Mouse (Mus musculus) frontal cortex, adult (tissue): ENCODE measurements around the gene Tex2.
"Not testable (repeated sequence)": the region's sequence is repeated elsewhere in the genome, so short reads cannot be mapped to it uniquely, and the experiment has no call there.

ENCODE experiments used
- ATAC-seq: cut with Nextera tagmentation; 2 replicates; pipeline ENCODE4 v1.9.2; 2017; ENCODE audit warnings: mild to moderate bottlenecking, moderate library complexity, mixed read lengths; ENCODE audit not compliant: low TSS enrichment

The Tex2 gene

DNA sequence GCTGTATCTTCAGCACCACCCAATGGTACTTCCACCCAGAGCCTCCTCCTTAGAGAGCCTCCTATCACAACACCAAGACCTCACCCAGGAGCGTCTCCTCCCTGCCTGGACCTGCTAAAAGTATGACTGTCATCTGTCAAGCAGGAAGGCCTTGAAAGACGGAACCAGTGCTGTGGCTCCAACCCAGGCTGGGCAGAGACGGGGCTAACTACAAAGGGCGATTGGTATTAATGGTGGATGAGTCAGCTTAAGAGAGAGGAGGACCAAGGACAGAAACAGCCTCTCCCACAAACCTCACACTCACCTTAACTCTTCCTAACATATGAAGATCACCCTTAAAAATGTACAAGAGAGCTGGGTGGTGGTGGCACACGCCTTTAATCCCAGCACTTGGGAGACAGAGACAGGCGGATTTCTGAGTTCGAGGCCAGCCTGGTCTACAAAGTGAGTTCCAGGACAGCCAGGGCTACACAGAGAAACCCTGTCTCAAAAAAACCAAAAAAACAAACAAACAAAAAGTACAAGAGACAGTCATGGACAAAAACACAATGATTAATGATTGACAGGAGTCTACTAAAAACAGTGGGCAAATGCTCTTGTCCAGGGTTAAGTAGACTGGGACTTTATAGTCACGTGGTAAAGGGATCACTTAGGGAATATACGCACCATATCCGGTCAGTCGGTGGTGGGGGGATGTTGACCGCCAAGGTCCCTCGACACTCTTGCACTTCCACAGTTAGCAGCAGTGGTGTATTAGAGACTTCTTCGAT is 101.8 kb downstream of the Tex2 start:
- no peak for ATAC-seq

DNA sequence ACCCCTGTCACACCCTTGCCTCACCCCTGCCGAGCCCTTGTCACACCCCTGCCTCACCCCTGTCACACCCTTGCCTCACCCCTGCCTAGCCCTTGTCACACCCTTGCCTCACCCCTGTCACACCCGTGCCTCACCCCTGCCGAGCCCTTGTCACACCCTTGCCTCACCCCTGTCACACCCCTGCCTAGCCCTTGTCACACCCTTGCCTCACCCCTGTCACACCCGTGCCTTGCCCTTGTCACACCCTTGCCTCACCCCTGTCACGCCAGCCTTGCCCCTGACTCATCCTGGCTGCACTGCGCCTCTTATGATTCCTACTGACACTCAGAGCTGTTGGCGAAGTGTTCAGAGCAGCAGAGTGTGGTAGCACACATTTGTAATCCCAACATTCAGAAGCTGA is 105.6 kb downstream of the Tex2 start:
- no peak for ATAC-seq

DNA sequence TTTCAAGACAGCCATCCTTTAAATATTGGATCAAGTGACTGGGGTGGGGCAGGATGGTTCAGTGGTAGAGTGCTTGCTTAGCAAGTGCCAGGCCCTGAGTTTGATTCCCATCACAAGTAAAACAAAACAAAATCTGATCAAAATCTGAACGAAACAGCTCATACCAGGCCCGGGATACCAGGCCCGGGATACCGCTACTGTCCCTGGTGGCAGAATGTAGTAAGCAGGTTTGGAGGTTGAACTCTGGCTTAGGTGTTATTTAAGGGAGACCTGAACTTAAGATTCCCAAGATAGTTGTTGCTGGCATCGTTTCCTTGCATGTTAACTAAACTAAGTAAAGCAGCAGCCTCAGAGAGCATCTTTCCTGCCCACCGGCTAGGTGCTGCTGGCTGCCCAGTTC is 107.0 kb downstream of the Tex2 start:
- no peak for ATAC-seq

DNA sequence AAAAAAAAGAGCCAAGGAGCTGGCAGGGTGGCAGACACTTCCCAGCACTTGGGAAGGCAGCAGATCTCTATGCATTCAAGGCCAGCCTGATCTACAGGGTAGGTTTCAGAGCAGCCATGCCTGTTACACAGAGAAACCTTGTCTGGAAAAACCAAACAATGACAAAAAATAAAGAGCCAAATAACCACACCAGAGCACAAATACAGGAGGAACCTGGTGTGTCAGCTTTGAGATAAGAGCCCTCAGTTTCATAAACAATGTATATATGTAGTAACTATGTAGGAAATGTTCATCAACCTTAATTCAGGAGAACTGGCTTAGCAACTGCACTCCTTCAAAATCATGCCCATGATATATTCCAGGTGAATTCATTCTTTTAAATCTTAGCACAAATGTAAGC is 109.1 kb downstream of the Tex2 start:
- ATAC-seq, result no peak

DNA sequence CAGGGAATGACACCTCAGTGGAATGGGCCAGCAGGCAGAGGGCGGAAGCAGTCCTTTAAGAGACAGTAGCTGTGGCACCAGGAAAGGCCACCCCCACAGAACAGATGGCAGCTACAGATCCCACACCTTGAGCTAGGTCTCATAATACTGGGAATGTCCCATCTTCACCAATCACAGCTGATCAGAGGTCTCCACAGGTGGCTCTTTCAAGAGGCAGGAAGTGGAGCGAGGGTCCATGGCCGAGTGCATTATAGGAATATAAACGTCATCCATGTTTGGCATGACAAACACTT is 109.9 kb downstream of the Tex2 start:
- peak; percentile 62 for ATAC-seq

DNA sequence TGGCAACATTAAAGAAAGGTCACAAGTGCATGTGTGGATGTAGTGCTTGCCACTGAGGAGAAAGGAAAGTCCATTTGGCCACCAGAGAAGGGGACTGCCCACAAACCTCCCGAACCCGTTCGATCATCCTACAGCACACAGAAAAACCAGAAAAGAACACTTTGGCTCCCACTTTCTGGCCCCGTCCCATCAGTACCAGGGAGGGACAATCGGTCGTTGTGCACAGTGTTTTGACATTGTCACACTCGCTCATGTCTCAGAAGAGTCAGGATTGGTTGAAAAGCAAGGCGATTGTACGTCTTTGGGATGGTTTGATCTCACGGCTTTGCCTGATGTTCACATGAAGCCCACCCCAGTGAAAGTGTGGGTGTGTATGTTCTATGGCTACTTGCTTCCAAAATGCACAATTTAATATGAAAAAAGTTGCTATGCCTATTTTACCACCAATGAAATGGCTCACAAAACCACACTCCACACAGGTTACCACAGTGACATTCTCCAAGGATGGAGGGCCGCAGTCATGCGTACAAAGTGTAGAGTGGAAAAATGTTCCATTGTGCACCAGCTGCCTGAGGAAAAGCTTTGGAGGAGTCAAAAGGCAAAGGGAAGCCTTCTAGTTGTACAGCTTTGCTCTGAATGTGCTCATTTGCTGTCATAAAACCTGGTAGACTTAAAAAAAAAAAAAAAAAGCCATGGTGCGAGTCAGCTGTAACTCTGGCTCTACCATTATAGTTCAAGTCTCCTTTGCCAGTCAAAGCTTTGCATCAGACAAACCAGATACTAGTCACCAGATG is 110.4 kb downstream of the Tex2 start:
- no peak for ATAC-seq

DNA sequence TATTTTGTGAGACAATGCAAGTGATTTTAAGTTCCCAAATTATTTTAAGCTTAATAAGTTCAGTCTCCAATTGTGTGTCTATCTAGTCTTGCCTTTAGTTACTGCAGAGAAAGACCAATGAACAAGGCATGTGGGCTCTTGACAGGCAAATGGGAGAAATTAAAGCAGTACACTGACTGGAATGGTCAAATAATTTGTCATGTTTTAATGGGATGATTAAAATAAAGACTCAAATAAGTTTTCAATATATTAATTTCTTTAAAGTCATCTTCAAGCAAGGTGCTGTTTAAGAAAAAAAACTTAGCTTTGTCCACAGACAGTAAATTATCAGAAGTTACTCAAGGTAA is 111.1 kb downstream of the Tex2 start:
- no peak for ATAC-seq

DNA sequence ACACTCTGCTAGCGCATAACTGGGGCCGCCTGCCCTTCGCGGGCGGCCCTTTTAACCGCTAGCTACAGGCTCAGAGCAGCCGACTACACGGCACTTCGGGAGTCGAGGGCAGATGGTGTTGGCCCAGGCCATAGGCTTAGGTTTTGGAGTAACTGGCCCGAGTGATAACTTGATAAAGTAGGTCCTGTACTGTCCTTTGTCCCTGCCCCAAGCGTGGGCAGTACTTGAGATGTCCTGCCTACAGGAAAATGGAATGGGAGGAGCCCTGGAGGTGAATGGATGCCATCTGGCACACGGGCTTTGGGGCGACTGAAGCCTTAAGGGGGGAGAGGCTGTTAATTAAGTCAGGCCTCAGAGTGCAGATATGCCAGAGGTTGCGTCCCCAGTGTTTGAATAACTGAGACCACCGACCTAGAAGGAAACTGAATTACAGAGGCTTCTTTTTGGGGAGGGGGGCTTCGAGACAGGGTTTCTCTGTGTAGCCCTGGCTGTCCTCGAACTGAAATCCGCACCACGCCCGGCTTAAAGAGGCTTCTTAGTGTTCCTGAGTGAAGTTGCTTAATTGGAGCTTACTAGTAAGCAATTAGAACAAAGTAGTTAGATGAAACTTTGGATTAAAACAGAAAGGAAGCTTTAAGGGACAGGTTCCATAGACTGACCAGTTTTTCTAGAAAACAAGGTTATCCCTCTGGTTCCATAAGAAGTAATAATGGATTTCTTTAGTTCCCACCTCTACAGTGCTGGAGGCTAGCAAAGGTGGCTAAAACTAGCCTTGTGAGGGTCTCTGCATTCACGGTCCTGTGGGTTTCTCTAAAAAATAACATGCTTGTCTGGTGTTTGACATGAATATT is 111.7 kb downstream of the Tex2 start:
- peak; percentile 22 for ATAC-seq

DNA sequence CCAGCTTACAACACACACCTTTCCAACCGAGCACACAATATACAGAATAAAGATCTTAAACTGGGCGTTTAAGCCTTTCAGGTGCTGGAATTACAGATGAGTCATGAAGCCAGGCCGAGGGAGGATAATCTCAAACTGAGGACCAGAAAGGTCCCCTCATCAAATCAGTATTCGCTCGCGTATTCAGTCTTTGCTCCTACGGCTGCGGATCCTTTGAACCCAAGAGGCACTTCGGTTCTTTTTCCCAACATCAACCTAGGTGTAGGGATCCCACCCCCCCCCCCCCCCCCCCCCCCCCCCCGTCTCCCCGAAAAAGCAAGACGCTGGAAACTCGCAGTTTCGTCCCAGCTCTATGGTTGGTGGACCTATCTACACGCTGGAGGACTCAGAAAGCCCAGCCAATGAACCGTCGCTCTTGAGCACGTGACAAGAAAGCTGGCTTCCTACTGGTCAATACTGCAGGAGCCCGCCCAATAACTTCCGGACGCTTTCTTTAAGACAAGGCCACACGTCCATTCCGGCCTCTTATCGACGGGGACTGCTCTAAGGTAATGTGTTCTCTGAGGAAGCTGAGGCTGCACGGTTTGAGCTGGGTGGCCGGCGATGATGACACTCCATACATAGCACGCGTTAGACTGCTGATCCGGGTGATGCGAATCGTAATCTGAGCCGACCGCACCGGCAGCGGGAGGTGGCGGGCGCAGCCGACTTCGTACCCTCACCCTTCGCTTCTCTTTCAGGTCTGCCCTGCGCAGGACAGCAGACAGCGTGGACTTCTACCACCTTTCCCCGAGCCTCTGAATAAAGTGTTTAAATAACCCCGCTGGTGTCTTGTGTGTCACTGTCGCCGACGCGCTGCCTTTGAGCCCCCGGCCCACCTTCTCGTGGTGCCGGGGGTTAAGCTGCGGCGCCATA is 112.6 kb downstream of the Tex2 start:
- ATAC-seq, result peak; percentile 94

DNA sequence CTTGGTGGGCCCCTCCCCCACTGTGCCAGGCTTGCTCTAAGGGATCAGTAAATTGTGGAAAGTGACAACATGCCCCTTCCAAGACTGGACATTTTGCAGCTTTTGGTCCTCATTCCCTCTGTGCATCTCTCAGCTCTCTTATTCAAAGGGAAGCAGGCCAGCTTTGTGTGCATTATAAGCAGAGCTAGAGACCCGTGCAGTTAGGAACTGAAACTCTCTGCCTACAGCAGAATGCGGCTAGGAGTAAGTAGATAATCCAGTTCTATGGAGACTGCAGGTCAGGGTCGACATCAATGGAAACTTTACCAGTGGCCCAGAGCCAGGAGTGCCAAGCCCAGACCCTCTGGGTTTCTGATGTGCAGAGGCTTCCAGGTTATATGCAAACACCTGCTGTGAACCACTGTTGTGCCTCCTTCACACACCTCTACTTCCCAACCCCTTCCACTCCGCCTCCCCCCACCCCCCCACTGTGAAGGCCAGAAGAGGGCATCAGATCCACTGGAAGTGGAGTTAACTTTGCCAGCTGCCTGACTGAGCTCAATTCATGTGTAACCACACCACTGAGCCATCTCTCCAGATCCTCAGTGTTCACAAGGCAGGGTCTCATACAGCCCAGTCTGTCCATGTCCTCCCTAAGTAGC is 114.4 kb downstream of the Tex2 start:
- ATAC-seq, result no peak

GRCm38 (mm10) chr11:106497926-106498325 is 115.3 kb downstream of the Tex2 start:
- ATAC-seq, result no peak

DNA sequence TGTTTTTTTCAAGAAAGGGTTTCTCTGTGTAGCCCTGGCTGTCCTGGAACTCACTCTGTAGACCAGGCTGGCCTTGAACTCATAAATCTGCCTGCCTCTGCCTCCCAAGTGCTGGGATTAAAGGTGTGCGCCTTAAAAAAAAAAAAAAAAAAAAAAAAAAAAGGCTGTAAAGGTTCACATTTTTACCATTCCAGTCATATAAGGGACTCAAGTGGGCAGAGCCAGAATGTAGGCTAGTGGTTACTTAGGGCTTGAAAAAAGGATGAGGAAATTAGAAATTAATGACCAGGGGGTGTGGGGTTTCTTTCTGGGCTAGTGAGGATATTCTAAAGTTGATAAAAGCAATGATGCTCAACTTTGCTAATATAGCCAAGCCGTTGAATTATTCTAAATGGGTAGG is 116.2 kb downstream of the Tex2 start:
- ATAC-seq, result not testable (repeated sequence)

GRCm38 (mm10) chr11:106492984-106493669 is 120.1 kb downstream of the Tex2 start:
- ATAC-seq, result no peak

GRCm38 (mm10) chr11:106491393-106491792 is 121.8 kb downstream of the Tex2 start:
- ATAC-seq, result no peak

GRCm38 (mm10) chr11:106490600-106490999 is 122.6 kb downstream of the Tex2 start:
- ATAC-seq, result not testable (repeated sequence)

DNA sequence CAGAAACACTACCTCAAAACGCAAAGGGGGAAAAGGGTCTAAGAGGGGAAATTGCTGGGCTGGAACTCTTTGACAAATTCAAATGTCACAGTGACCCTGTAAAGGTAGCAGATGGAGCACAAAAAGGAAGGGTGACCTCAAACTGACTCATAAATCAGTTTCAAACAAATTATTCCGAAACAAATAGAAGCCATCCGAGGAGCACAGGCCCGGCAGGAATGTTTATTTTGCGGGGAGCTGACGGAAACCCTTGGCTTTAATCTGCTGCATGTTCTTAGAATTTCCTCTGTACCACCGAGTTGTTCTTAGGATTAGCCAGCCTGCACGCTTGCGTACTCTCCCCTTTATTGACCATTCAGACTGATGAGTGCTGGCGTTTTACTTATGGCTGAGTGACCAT is 123.2 kb downstream of the Tex2 start:
- ATAC-seq, result no peak

DNA sequence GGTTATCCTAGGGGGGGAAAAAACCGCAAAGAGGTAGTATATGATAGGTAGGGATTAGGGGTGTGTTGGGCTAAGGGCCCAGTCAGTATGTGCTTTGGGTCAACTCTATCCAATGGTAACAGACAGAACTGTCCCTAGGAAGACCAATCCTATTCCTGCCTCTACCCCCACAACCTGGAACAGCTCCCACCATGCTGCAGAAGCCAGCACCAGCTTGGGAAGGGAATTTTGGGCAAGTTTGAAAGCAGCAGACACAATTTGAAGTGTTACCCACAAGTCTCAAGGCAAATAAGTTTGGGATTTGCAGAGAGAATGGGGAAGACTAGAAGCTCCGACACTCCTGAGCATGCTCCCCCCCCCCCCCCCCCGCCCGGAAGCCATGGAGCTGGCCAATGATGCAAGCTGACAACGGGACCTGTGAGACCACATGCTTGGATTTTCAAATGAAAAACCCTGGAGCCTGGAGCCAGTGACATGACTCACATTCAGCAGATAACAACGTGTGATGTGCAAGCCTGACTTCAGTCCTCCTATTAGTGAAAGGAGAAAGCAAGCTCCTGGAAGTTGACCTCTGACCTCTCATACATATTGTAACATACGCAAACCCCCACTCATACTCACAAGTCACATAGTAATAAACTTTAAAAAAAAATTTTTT is 124.1 kb downstream of the Tex2 start:
- 0 out of 2 replicates have a peak, but pooled peaks have one; percentile 9 for ATAC-seq

GRCm38 (mm10) chr11:106488126-106488561 is 125.1 kb downstream of the Tex2 start:
- ATAC-seq, result no peak

DNA sequence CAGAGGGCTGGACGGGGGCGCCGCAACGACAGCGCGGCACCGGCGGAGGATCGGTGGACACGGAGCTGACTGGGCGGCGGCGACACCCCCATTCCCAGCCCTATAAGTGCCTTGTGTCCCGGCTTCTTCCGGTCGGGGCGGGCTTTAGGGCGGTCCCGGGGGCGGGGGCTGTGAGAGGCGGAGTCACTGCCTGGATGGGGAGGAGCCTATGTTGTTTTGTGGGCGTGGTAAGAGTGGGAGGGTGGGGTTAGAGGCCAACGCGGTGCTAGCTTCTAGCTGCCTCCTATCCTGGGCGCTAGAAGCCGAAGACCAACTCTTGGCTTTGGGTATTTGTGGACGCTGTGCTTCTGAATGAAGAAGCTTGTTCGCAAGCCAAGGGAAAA is 125.5 kb downstream of the Tex2 start, which contains the start of gene Ern1:
Ern1 (minus strand) TSS at position 120 of the 383 bp plus-strand sequence.
- ATAC-seq, result peak; percentile 97
